Mouse (Mus musculus): Measurements from ENCODE around the gene Naa60.
A peak's percentile ranks its signal among the peaks of the same experiment; 100 is the strongest.

Naa60 gene

DNA sequence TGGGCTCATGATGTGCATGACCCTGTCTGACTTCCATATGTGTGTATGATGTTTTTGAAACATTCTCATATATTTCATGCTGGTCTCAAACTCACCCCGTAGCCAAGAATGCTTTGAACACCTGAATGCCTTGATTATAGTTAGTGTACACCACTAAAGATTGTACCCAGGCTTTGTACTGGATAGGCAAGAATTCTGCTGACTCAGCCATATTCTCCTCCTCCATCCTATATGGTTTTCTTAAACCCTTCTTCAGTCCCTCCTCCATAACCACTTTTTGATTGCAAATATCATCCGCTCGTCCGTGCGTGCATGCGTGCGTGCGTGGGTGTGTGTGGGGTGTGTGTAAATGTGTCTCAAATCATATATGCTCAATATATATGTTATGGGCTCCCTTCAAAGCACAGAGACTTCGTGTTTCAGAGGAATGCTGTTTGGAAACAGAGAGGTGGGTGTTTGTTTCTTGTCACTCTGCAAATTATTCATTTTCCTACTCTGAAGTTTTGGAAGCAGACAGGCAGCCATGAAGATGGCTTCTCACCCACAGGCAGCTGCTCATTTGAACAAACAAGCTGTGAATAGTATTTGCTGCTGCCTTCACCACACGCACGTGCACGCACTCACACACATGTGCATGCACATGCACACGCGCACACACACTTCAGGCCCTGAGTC lies 19.6 kb downstream of the Naa60 start:
- DNase-seq = no peak

DNA sequence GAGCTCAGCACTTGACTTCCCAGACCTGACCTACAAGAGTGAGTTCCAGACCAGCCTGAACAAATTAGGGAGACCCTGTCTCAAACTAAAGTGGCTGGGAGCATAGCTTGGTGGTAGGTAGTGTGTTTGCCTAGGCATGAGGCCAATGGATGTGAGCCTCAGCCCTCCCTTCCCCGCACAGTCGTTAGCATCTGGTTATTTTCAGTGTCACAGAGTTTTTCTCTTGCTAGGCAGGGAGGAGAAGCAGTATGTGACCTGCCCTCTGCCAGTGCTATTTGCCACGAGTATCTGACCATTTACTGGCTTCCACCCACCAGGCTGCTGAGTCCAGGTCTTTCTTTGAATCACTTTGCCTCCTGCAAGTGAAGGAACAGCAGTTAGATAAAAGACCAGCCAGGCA lies 21.6 kb downstream of the Naa60 start:
- DNase-seq = no peak

DNA sequence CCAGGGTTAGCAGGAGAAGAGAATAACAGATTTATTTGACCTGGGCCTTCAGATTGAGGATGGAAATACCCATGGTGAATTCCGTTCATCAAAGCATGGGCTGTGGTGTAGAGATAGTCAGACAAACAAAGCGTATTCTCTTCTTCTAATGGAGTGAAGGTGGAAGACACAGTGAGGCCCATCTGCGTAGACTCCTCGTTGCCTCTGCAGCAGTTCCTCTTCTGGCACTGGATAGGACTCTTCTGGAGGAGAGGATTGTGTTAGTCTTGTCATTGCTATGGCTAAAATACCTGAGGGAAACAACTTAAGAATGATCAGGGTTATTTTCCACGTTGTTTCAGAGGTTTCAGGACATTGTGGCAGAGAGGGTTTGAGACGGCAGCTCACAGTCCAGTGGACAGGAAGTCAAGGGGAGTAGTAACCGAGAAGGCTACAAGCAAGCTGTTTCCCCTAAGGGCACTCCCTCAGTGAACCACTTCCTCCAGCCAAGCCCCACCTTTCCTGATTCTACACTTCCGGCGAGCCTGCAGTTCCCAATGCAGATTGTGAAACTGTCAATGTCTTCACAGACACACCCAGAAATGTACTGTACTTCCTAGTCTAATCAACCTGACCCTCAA lies 23.1 kb downstream of the Naa60 start:
- peak; percentile 24 to 43 for DNase-seq

DNA sequence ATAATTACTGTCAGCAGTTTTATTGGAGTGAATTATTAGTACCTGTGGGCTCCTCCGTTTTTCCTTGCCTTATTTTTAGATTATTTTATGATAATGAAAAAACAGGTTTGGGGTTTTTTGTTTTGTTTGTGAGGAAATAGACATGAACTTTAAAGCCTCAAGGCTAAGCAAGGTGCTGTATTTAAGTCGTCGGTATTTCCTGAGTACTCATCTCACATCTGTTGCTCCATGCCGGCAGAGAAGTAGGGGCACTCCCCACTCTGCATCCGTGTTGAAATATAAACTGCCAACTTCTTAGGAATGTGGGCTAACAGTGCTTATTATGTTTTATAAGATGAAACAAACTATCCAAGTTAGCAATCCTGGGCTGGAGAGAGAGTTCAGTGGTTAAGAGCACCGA lies 23.9 kb downstream of the Naa60 start:
- DNase-seq = no peak

DNA sequence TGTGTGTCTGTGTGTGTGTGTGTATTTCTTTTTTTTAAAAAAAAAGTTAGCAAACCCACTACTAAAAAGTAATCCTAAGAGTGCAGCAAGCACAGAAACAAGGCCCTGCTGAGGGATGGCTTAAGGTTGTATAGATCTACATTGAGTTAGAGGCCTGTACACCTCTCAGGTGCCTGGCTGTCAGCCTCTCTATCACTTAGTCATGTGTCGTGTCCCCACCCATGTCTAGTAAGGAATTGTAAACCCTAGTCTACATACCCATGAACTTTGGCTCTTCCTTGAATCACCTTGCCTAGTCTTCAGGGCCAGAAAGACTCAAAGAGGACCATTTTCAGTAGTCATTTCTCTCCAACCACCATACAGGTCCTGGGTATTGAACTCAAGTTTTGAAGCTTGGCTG lies 24.4 kb downstream of the Naa60 start:
- DNase-seq = no peak

DNA sequence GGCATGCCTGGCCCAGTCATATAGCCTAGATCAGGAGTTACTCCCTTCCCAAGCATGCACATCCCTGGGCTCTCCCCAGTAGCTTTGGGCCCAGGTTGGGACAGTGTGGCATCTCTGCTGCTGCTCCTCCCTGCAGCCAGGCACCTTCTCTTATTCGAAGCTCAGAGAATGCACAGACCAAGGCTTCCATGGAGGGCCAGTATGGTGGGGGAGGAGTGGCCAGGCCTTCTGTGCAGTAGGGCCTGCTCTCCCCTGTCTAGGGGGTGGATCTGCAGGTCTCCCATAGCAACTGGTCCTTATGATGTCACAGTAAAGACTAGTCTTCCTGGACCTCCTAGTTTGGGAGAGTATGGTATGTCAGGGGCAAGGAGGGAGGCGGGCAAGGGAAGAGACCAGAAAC lies 35.3 kb downstream of the Naa60 start:
- DNase-seq = no peak

DNA sequence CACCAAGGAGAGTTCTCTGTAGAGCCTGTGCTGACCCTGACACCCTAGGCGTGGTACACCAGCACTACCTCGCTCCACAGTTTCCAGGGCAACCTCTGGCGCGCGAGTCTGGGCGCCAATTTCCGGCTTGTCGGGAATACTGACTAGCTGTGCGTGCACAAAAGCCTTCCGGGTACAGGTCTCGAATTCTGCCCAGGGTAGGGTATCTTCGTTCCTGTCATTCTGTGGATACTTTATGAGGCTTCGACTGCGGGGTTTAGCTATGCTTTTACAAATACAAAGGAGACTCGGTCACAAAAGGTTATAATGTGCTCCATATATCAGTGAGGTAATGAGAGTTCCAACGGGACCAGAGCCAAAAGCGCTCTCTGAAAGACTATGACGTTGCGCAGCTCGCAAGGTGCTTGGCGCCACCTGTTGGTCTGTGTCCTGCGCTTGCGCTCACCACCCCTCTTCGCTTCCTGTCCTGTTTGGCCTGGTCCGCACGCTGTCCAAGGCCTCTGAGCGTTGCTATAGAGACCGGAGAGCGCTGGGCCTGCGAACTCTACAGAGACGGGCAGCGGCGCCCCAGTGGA lies 36.4 kb downstream of the Naa60 start, which contains the start of the genes 1700037C18Rik and Cluap1:
1700037C18Rik (minus strand) TSS at position 153 of the 575 bp plus-strand sequence.
Cluap1 (plus strand) TSS at position 265 of the 575 bp plus-strand sequence.
- DNase-seq = peak; percentile 94 to 97

DNA sequence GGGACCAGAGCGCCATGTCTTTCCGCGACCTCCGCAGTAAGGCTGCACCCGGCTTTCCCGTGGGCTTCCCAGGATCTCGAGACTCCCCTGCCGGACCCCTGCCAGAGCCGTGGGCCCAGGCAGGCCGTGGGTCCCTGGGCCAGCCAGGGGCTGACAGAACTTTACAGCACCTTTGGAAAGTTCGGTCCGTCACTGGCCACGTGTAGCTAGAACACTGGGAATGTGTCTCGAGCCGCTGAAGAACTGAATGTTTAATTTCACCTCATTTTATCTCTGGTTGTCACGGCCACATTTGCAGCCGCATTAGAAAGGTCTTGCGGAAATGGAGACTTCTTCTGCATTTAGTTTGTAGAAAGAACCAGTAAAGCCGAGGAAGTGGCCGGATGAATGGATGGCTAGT lies 36.9 kb downstream of the Naa60 start:
- DNase-seq = no peak

DNA sequence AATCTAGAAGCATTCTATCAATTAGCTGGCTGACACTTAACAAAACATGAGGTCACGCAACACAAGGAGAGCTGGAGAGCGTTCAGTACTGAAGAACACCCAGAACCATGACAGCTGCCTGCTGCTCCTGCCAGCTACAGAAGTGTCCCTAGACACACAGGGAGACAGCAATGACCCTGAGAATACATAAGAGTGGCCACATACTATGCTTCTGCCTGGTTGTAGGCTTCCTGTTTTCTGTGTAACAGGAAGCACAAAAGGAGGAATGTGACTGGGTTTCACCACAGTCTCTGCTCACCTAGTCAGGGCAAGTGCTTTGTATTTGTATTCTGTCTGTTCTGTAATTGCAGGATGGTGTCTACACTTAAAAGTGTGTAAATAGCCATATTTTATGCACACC lies 48.6 kb downstream of the Naa60 start:
- DNase-seq = no peak

DNA sequence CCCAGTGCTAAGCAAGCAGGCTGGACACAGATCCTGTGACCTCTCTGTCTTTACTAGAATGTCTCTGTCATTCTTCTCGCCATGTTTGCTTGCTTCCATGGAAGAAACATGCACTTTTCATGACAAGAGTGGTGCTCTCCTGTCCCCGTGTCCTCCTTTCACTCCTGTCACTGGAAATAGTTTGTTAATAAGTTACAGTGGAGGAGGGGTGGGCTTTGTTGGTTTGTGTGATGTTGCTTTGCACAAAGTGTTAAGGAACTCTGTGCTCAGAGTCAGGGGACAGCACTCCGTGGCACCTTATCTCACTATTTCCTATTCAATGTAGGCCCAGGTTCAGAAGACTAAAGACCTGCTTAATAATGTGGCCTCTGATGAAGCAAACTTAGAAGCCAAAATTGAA lies 51.3 kb downstream of the Naa60 start:
- DNase-seq = no peak

DNA sequence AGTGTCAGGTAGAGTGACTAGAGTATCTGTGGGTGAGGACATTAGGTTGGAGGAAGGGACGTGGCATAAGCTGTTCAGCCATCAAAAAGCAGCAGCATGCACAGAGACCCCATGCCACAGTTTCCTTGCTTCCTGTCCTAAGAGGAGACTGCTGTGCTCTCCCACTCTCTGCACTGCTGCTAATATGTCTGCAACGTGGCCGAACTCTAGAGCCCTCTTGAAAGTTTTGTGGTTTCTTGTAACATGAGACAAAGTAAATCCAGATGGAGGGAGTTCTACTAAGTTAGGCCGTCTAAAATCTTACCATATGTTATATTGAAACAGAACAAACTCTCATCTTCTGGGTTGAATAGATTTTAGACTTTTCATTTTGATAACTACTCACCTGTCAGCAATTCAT lies 51.8 kb downstream of the Naa60 start:
- no peak for DNase-seq

DNA sequence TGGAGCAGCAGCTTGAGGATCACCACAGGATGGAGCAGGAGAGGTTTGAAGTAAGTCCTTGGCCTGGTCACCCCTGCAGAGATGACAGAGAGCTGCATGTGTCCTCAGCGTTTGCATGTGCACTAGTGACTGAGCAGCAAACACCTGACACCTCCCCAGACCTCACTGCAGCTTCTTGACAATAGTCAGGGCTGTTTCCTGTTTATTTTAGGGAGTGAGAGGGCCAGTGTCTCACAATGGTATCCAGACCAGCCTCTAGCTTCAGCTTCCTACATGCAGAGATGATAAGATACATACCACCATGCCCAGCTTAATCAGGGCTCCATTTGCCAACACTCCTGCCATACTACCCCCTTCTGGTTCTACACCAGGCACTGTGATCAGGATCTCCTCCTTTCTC lies 56.4 kb downstream of the Naa60 start:
- no peak for DNase-seq

DNA sequence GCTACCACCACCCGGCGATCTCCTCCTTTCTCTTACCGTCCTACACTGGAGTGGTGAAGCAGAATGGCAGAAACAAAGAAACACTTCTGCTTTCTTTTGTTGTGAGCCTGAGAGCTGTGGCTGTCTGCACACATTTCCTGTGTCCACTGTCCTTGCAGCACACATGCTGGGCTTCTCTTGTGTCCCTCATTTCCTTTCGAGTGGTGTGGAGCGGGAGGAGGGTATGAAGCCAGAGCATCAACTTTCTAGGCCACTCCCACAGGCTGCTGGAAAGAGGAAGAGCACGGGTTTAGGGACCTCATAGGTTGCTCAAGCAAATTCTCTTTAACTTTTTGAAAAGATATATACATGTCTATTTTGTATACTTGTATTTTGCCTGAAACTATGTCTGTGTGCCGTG lies 57.0 kb downstream of the Naa60 start:
- DNase-seq = no peak

DNA sequence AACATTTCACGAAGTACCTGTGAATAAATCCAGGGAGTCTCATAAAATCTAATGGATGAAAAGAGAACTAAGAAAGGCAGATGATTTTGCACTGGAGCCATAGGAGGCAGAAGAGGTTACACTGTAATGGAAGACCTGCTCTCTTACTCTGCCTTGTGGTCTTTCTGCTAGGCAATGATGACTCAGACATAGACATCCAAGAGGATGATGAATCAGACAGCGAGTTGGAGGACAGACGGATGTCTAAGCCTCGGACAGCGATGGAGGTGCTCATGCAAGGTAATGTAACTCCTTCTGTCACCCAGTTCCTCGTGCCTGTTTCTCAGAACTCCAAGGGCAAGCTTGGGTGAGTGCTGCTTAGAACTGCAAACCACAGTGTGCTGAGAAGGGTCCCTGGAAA lies 61.4 kb downstream of the Naa60 start:
- DNase-seq = no peak

DNA sequence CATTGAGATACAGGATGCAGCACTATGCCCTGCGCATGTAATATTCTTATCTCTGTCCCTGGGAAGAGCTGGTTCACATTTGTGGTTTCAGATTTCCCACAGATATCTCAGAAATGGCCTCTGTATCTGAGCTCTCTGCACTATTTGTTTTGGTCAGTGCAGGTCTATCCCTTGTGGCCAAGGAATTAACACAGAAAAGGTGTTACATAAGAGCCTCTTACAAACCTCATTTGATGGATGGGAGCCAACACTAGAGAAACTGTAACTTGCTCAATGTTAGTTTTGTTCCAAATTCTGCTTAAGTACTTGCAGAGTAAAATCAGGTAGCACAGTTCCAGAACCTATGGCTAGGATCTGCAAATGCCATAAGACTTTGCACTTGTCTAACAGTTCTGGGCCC lies 61.9 kb downstream of the Naa60 start:
- DNase-seq = no peak

DNA sequence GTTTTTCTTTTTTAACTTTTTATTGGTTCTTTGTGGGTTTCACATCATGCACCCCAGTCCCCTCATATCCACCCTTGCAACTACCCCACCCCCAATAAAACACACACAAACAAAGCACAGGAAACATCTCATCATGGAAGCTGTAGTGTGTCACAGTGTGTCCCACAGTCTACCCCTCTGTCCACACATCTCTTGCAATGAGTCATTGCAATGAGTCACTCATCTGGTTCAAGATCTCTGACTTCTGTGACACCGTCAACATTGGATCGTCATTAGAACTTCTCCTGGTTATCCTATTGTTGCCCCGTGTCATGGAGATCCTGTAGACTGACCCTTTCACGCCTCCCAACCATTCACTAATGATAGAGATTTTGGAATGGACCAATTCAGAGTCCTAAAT lies 62.5 kb downstream of the Naa60 start:
- no peak for DNase-seq

DNA sequence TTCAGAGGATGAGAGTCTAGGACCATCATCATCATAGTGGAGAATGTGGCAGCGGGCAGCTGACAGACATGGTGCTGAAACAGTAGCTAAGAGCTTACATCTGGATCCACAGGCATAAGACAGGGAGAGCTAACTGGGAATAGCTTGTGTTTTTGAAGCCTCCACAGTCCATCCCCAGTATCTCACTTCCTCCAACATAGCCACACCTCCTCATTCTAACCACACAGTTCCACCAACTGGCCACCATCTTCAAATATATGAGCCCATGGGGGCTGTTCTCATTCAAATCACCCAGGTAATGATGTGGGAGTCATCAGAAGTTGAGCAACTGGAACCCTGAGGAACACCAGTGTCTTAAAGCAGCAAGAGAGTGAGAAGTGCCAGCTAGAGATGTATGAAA lies 79.0 kb downstream of the Naa60 start:
- DNase-seq = no peak

Data from kidney, postnatal 4 days (tissue).